In the genomic region with DNA sequence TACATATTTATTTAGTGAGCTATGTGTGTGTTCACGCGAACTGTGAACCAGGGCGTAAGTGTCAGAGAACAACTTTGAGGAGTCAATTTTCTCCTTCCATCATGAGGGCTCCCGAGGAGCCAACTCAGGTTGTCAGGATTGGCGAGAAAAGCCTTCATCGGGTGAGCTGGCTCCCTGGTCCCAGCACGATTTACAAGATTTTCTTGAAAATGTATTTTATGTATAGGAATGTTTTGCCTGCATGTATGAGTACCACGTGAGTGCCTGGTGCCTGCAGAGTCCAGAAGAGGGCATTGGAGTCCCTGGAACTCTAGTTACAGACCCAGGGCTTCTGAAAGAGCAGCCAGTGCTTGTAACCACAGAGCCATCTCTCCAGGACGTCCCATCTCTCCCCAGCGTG, we compare ENCODE assay signal across 8 mouse cellular contexts. TPM values are rescaled to one million over a fixed set of nuclear protein-coding genes. Genes with fewer than 3 reads are reported as not detected.
DNase-seq lines count a peak whose midpoint lies in the region; ATAC-seq lines count a peak whose summit lies in the region.

No protein-coding gene starts in this region.

- H3K9me3 ChIP-seq in hindbrain, embryonic 12.5 days (replicated peaks) = no peaks in the 10 kb centered on the region
- no peaks in the 10 kb centered on the region for H3K9me3 ChIP-seq in liver, embryonic 11.5 days (ENCODE audit: control insufficient read depth, low read length)
- no peaks in the 10 kb centered on the region for H3K9me3 ChIP-seq in neural tube, embryonic 13.5 days

- peaks cover 10% of the 10 kb centered on the region for H3K4me1 ChIP-seq in hindbrain, embryonic 12.5 days
- H3K4me1 ChIP-seq in liver, embryonic 11.5 days (replicated peaks; ENCODE audit: control insufficient read depth, insufficient read depth, low read length) = no peaks in the 10 kb centered on the region
- peaks cover 12% of the 10 kb centered on the region for H3K4me1 ChIP-seq in neural tube, embryonic 13.5 days (replicated peaks)

- peak overlapping the region; percentile 73 for H3K4me3 ChIP-seq in hindbrain, embryonic 12.5 days
- peak overlapping the region; percentile 63 for H3K4me3 ChIP-seq in liver, embryonic 11.5 days (ENCODE audit: low read depth, low read length)
- H3K4me3 ChIP-seq in neural tube, embryonic 13.5 days = peak overlapping the region; percentile 66

- peak; percentile 47 for DNase-seq in retina, postnatal 1 day
- no peak for DNase-seq in retina, embryonic 14.5 days (ENCODE audit: low spot score)
- peak; percentile 59 for DNase-seq in embryo, embryonic 10.5 days (ENCODE audit: low spot score)
- DNase-seq in liver, embryonic 11.5 days (ENCODE audit: low spot score) = peak; percentile 59
- DNase-seq in cerebellum, adult 11 months = no peak

- no peaks in the 10 kb centered on the region for H3K36me3 ChIP-seq in hindbrain, embryonic 12.5 days
- H3K36me3 ChIP-seq in liver, embryonic 11.5 days (ENCODE audit: control insufficient read depth, insufficient read depth, low read length) = no peaks in the 10 kb centered on the region
- H3K36me3 ChIP-seq in neural tube, embryonic 13.5 days = no peaks in the 10 kb centered on the region

- H3K27me3 ChIP-seq in hindbrain, embryonic 12.5 days = no peaks in the 10 kb centered on the region
- H3K27me3 ChIP-seq in liver, embryonic 11.5 days (replicated peaks; ENCODE audit: control insufficient read depth, insufficient read depth, low read length) = no peaks in the 10 kb centered on the region
- H3K27me3 ChIP-seq in neural tube, embryonic 13.5 days = no peaks in the 10 kb centered on the region

- H3K27ac ChIP-seq in hindbrain, embryonic 12.5 days = no peak overlapping the region
- no peak overlapping the region for H3K27ac ChIP-seq in liver, embryonic 11.5 days (ENCODE audit: low read depth, low read length)
- H3K27ac ChIP-seq in neural tube, embryonic 13.5 days (replicated peaks) = no peak overlapping the region

- H3K9ac ChIP-seq in hindbrain, embryonic 12.5 days = no peak overlapping the region
- H3K9ac ChIP-seq in liver, embryonic 11.5 days (ENCODE audit: low read depth, low read length) = peak overlapping the region; percentile 67
- H3K9ac ChIP-seq in neural tube, embryonic 13.5 days = peak overlapping the region; percentile 78

- peak; percentile 26 for ATAC-seq in hindbrain, embryonic 12.5 days (ENCODE audit: low FRiP score)
- peak; percentile 39; the same call in 1 of the 2 replicates for ATAC-seq in liver, embryonic 11.5 days (replicated peaks; ENCODE audit: low FRiP score)
- ATAC-seq in neural tube, embryonic 13.5 days (ENCODE audit: low read depth) = peak; percentile 63
- ATAC-seq in granulocyte monocyte progenitor cell, adult 5-6 weeks (replicated peaks; ENCODE audit: poor library complexity, severe bottlenecking) = no peak

- 6% methylated on average over 10 of the region's 10 CpGs for WGBS in hindbrain, embryonic 12.5 days
- WGBS in liver, embryonic 11.5 days = 8% methylated on average over 10 of the region's 10 CpGs
- 5% methylated on average over 10 of the region's 10 CpGs for WGBS in neural tube, embryonic 13.5 days

- H3K4me2 ChIP-seq in hindbrain, embryonic 12.5 days (replicated peaks) = peak overlapping the region; percentile 59
- H3K4me2 ChIP-seq in liver, embryonic 11.5 days = peak overlapping the region; percentile 62
- peak overlapping the region; percentile 70 for H3K4me2 ChIP-seq in neural tube, embryonic 13.5 days

RNA-seq across cellular contexts. Expression of a gene that starts 0.5 kb away (rescaled TPM):
- polyA plus RNA-seq in hindbrain, embryonic 12.5 days (2016; fragmentation: Nextera tagmentation; extraction: Ambion mirVana) = 13.7 and 17.1 TPM in 2 replicates
- 8.2 and 9.5 TPM in 2 replicates for polyA plus RNA-seq in liver, embryonic 11.5 days (2014; fragmentation: Nextera tagmentation; extraction: Ambion mirVana)
- polyA plus RNA-seq in neural tube, embryonic 13.5 days (2015; fragmentation: Nextera tagmentation; extraction: Ambion mirVana) = 12.8 TPM in 2 replicates
- total RNA-seq in granulocyte monocyte progenitor cell, adult 5-6 weeks (2014; fragmentation: Nextera tagmentation) = 6.9 and 12.3 TPM in 2 replicates
- 2.9 and 3.6 TPM in 2 replicates for total RNA-seq in granulocyte monocyte progenitor cell, adult 5-6 weeks (2017)

RNA-seq across cellular contexts. Expression of a gene that starts 23.2 kb away (rescaled TPM):
- not detected in 2 replicates for polyA plus RNA-seq in hindbrain, embryonic 12.5 days (2016; fragmentation: Nextera tagmentation; extraction: Ambion mirVana)
- polyA plus RNA-seq in liver, embryonic 11.5 days (2014; fragmentation: Nextera tagmentation; extraction: Ambion mirVana) = not detected in 2 replicates
- not detected in 2 replicates for polyA plus RNA-seq in neural tube, embryonic 13.5 days (2015; fragmentation: Nextera tagmentation; extraction: Ambion mirVana)
- not detected in 2 replicates for total RNA-seq in granulocyte monocyte progenitor cell, adult 5-6 weeks (2014; fragmentation: Nextera tagmentation)
- total RNA-seq in granulocyte monocyte progenitor cell, adult 5-6 weeks (2017) = not detected in 2 replicates

RNA-seq across cellular contexts. Expression of a gene that starts 48.1 kb away (rescaled TPM):
- polyA plus RNA-seq in hindbrain, embryonic 12.5 days (2016; fragmentation: Nextera tagmentation; extraction: Ambion mirVana) = 8.3 and 9.4 TPM in 2 replicates
- polyA plus RNA-seq in liver, embryonic 11.5 days (2014; fragmentation: Nextera tagmentation; extraction: Ambion mirVana) = not detected in 2 replicates
- 7.5 and 7.7 TPM in 2 replicates for polyA plus RNA-seq in neural tube, embryonic 13.5 days (2015; fragmentation: Nextera tagmentation; extraction: Ambion mirVana)
- total RNA-seq in granulocyte monocyte progenitor cell, adult 5-6 weeks (2014; fragmentation: Nextera tagmentation) = not detected in 2 replicates
- total RNA-seq in granulocyte monocyte progenitor cell, adult 5-6 weeks (2017) = not detected in 2 replicates

Comparison
In these comparisons a context has a peak if more than half of its experiments do, and no peak if none do; other contexts are left out.
1. DNase-seq: peak in retina, postnatal 1 day (single experiment), embryo, embryonic 10.5 days (single experiment) and liver, embryonic 11.5 days (single experiment); none in retina, embryonic 14.5 days (single experiment) and cerebellum, adult 11 months (single experiment).
2. Peak in every context shown above with its lines, with median percentiles within 50 percentile points of each other: H3K4me2 ChIP-seq and H3K4me3 ChIP-seq.